Mouse (Mus musculus) naive thymus-derived CD4-positive, alpha-beta T cell, adult 2 months (primary cell): Measurements from ENCODE around the gene Gm28635.
A peak's percentile ranks its signal among the peaks of the same experiment; 100 is the strongest.
"Not testable (repeated sequence)": the region's sequence is repeated elsewhere in the genome, so short reads cannot be mapped to it uniquely, and the experiment has no call there.

Experiments
- DNase-seq: peaks from one replicate; pipeline ENCODE4 v3.0.0-alpha.2; 2011; ENCODE audit warnings: low read depth

Gm28635 gene

DNA sequence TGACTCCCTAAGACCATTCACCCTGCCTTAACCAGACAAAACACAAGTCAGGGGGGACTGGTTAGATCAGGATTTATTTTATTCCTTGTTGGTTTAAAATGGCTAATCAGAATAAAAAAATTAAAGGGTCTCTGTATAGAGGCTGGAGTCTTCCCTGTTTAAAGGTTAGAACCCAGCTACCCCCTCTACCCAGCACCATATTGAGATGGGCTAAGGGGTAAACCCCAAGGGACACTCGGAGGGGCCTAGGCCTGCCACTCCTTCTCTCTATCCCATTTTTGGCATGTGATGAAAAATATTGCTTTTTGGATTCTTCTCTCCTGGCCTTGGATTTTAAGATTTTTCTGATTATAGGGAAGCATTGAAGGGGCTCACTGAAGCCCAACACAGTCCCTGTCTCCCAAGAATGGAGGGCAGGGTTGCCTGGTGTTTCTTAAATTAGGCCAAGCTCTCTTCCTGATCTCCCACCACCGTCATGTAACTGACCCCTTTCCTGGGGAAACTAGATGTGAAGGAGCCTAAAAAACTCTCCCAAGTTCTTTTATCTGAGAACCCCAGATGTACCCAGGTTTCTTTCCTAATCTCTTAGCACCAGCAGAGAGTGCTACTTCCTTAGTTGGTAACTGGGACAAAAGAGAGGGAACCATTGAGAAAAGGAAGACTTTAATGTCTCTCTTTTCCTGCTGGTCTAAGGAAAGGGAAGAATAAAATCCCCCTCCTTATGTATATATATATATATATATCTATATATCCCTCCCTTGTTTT is 10.4 kb upstream of the Gm28635 start:
- DNase-seq, result no peak

DNA sequence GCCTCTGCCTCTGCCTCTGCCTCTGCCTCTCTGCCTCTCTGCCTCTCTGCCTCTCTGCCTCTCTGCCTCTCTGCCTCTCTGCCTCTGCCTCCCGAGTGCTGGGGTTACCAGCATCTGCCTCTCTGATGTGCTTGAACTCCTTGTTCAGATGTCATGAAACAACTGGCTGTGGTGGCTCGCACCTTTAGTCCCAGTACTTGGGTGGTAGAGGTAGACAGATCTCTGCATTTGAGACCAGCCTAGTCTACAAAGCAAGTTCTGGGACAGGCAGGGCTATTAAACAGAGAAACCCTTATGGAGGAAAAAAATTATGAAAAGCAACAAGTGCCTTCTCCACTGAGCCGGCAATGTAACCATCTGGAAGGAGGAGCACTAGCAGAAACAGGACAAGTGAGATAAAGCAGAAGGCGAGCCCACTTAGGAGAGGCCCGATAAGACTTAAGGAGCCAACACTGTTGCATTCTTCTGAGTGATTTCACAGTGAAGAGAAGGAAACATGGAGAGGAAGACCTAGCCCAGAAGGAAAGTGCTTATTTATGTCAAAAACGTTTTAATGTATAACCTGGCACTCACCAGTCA is 4.9 kb upstream of the Gm28635 start:
- DNase-seq, result no peak

DNA sequence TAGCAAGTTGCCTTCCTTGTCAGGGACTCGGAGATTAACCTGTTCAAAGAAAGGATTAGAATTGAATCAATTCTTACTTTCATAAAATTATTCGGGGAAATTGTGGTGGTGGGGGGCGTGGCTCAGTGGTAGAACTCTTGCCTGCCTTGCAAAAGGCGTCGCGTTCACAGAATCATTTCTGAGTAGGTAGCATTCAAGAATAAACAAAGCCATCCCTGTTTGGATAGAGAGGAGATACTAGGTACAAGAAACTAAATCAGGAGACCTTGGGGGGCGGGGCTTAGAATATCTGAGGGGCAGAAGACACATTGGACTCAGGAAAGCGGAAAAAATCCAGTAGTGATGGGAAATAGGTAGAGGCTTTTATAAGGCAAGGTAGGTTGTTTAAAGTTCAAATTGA is 1.2 kb upstream of the Gm28635 start, which contains the start of gene Tmx2:
Gene Tmx2 (minus strand): TSS at position 125 of the 400 bp plus-strand sequence.
- DNase-seq, result peak; percentile 20

DNA sequence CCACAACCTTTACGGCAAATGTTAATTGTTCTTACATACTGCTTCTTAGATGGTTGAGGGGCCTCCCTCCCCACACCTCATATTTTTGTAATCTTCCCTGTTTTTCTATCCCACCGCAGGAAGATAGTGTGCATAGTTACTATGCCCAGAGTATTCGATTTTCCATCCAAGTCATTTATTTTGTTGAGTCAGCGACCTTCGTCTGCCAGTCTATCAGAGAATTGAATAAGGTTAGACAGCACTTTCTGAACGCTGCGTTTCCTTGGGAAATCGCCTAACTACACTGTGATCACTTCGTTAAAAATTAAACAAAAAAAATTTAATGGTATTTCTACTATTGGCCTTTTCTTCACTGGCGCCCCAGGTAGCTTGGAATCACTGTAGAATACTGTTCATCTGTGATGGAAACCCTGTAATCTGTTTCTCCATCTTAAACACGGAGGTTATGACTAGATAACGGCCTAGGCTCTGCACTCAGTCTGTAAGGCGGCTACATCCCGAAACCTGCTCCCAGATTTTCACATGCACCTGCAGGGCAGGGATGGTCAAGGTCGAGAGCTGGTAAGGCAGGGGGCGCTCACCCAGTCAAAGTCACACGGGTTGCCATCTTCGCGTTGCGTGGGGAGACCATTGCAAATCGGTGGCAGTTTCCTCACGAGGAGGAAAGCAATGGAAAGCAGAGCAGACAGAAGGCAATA is 422 bp downstream of the Gm28635 start:
- DNase-seq, result peak; percentile 57

DNA sequence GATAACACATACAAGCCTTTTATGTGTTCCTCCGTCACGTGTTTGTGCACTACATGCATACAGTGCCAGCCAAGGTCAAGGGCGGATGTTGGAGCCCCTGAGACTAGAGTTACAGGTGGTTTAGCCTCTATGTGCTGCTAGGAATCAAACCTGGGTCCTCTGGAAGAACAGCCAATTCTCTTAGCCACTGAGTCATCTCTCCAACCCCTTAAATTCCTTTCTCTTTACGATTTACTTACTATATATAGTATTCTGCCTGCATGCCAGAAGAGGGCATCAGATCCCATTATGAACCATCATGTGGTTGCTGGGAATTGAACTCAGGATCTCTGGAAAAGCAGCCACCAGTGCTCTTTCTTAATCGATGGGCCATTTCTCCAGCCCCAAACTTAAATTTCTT is 6.3 kb downstream of the Gm28635 start:
- not testable (repeated sequence) for DNase-seq

DNA sequence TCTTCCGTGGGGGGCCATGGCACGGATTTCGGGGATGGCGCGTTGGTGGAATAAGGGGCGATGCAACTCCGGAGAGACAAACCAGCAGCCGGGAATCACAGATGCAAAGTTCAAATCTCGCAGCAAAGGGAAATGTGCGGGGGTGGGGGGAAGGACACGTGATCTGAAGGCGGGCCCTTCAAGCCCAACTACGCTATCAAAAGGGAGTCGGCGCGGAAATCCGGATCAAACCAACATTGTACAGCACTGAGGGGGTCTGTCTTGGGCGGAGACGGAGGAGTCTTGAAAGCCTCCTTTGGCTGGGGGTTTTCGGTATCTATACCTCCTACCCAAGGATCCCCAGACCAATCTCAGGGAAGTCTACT is 7.3 kb downstream of the Gm28635 start, which contains the start of gene Selenoh:
Gene Selenoh (minus strand): TSS at position 202 of the 365 bp plus-strand sequence.
- peak; percentile 91 for DNase-seq

DNA sequence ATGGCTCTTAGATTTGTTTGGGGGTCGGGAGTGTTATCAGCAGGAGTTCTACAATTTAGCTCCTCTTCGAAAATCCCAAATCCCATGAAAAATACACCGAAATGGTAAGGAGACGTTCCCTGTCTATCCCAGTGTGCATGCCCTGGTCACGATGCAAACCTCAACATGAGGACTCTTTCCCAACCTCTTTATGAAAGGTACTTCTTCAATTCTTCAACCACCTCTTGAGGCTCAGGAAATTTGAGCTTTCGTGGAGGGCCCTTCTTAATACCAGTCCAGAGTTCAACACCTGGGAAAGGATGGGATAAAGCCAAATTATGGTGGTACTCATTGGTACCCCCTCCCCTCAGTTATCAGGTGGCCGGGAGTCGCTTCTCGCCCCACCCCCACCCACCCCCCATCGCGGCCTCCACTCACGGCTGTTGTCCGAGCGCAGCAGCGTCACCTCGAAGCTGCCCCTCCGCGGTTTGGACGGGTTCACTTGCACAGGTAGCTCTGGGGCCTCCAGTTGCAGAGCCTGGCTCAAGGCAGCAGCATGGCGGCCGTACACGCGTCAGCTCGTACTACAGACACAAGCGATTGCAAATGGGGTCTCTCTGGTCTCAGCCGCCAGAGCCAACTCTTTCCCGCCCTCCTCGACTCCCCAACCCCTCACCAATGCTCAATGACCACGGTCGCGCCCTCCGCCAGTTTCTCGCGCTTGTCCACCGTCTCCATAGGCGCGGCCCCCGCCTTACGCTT is 7.8 kb downstream of the Gm28635 start:
- DNase-seq, result no peak

DNA sequence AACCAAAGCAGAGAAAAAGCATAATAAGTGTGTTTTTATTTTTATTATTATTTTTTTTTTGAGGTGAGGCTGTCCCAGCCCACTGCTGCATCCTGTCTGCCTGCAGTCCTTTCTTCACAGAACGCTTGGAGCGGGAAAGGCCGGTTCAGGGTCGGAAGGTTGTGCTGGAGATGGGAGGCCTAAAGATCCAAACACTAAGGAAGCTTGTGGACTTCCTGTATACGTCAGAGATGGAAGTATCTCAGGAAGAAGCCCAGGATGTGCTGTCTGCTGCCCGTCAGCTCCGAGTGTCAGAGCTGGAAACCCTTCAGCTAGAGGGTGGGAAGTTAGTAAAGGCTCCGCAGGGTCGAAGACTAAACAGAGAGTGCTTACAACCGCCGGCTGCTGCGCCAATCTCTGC is 11.8 kb downstream of the Gm28635 start:
- no peak for DNase-seq

DNA sequence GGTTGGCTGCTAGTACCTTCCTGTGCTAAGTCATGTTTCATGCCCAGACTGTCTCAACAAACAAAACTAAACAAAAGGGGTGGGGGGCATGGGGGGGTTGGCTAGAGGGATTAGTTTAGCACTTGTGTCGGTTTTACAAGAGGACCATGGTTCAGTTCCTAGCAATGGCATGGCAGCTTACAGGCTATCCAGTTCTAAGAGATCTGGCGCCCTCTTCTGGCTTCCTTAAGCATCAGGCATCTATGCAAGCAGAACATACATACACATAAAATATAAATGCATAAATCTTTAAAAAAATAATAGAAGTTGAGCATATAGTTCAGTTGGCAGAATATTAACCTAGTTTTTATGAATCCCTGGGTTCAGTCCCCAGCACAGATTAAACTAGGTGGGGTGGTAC is 15.0 kb downstream of the Gm28635 start:
- DNase-seq, result peak; percentile 74

DNA sequence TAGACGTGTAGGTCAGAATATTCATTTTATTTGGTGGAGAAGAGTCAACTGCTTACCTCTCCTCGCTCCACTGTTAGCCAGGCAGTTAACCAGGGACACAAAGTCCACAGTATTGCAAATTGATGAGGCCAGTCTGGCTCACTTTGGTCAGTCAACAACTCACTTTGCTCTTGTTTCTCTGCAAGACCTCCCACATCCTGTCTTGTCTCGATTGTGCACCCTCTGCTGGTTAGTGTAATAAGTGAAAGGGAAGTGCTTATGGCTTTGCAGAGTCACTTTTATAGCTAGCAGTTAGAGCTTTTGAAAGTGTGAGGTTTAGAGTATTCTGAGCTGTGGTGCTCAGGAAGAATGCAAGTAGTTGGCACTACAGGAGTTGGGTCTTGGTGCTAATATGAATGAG is 17.6 kb downstream of the Gm28635 start:
- peak; percentile 81 for DNase-seq

DNA sequence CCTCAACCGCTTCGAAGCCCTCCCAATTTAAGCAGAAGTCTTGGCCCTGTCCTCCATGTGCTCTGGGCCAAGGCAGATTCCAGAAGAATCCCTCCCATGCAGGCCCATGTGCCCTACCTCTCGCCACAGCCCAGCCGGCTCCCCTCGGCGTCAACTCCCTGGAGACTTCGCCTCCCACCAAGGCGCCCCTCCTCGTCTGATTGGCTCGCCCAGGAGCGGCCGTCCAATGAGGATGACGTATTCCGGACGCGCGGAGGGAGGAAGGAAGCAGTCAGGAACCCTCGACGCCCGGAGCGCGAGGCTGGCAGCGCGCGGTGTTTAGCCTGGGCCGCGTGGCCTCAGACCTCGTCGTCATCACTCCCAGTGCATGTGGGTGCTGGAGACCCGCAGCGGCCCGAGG is 19.0 kb downstream of the Gm28635 start, which contains the start of gene Btbd18:
Gene Btbd18 (plus strand): TSS at position 274 of the 400 bp plus-strand sequence.
- DNase-seq, result no peak

DNA sequence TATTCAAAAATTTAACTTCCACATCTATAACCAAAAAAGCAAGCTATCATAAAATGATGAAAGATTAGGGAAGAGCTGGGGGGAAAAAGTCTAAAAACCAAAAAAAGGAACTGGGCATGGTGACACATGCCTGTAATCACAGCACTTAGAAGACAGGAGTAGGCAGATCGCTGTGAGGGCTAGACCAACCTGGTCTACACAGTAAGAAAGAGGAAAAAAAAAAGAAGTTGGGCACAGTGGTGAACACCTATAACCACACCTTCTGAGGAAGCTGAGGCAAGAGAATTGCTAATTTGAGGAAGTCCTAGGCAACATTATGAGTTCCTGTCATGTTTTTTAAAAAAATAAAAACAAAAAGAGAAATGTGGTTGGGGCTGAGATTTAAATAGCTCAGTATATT is 22.0 kb downstream of the Gm28635 start:
- no peak for DNase-seq

DNA sequence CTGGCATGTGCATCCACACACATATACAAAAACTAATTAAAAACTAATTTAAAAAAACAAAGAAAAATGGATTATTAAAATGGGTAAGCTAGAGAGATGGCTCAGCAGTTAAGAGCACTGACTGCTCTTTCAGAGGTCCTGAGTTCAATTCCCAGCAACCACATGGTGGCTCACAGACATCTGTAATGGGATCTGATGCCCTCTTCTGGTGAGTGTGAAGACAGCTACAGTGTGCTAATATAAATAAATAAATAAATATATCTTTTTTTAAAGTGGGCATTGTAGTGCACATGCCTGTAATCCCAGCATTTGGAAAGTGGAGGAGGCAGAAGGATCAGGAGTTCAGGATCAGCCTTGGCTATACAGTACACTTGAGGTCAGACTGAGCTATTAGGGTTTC is 24.5 kb downstream of the Gm28635 start:
- DNase-seq, result no peak

DNA sequence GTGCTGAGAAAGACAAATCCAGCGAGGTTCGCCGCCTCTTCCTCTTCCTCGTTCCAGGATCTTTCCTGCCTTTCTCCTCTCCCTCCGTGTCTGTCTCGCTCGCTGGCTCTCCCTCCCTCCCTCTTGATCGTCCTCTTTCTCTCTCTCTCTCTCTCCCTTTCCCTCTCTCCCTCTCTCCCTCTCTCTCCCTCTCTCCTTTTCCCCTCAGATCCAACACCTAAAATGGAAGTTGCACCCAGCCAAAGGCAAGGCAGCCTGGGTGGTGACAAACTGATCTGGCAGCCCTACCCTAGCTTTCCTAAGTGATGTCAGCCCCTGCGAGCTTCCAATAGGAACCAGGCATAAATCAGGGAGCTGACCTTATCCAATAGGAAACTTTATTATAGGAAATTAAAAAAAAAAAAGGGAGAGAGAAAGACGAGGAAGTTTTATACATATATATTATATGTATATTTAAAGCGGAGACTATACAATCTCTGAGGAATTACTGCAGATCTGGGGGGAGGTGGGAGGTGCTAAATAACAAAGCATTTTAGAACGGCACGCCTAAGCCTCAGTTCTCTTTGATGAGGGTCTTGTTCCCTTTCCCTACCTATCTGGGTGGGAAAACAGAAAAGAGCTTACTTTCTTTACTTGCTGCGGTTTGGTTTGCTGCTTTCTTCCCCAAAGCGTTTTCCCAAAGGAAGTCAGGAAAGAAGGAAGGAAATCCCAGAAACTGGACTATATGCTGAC is 27.2 kb downstream of the Gm28635 start, which contains the start of gene Ctnnd1:
Gene Ctnnd1 (minus strand): TSS at position 302 of the 732 bp plus-strand sequence.
- no peak for DNase-seq

DNA sequence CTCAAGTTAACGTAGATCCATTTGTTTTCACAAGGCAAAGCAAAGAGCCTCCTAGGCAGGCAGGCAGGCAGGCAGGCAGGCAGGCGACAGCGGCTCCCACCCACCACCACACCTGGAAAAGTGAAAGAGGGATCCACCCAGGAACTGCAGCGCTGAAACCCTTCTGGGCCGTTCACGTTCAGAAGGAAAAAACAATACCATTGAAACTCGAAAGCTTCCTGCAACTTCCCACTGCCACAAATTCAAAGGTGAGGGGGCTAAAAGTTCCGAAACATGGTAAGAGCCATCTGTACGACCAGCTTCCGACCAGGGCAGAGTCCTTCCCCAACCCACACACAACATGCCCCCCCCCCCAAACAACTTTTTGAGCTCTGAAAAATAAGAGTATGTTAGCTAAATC is 28.2 kb downstream of the Gm28635 start:
- no peak for DNase-seq

DNA sequence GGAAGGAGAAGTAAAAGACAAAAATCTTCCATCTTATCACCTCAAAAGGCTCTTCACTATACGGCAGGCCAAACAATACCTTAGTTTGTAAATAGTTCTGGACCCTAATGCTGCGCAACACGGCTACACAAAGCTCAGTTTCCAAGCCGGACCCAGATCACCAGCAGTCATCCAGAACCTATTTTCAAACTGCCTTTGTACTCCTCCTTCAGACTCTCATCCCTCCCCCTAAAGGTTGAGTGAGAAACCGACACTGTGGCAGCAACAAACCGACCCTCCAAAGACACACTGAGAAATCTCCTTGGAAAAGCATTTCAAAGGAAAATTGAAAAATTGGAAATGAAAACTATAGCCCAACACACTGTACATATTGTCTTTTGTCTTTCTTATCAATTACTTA is 29.5 kb downstream of the Gm28635 start:
- no peak for DNase-seq

DNA sequence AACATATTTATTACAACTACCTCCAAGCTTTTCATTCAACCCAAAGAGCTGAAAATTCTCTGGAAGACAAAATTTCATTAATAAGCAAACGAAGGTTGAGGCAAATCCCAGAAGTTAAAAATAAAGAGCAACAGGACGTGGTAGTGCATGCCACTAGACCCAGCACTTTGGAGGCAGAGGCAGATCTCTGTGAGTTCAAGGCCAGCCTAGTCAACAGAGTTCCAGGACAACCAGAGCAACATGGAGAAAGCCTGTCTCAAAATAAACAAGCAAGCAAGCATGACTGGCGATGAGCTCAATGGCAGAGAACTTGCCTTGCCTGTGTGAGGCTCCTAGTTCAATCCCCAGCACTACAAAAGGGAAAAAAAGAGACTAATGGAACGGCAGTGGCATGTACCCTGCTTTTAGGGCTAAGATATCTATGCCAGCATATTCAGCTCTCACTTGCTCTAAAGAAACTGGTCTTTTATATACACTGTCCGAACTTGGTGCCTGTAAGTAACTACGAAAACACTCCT is 30.7 kb downstream of the Gm28635 start:
- no peak for DNase-seq

DNA sequence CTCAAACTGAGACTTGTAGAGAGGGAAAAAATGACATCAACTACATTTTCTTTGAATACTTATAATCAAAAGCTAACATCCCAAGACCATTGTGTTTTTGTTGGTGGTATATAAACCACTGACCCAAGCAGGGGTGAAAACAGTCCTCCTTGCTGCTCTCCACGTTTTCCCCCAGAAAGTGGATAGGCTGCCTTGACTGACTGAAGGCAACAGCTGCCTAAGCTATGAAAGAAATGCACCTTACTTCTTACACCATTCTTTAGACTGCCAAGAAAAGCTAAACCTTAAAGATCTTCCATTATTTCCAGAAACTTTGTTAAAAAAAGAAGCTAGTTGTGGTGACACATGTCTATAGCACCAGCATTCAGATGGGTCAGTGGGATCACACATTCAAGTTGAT is 31.7 kb downstream of the Gm28635 start:
- no peak for DNase-seq

DNA sequence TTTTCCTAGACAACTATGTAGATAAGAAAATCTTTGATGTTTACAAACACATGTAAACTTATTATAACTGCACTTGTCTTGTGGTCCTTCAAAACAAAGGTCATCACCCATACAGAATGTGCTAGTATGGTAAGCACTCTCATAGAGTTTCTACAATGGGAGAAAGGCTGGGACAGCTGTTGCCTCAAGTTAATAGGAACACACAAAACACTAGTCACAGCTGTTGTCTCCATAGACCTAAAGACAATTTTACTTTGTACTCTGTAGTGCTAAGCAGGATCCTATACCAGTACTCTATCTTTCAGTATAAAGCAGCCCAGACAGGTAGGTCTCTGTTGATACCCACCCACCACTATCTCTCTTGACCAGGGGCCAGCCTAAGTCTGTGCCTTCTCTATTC is 37.0 kb downstream of the Gm28635 start:
- no peak for DNase-seq

DNA sequence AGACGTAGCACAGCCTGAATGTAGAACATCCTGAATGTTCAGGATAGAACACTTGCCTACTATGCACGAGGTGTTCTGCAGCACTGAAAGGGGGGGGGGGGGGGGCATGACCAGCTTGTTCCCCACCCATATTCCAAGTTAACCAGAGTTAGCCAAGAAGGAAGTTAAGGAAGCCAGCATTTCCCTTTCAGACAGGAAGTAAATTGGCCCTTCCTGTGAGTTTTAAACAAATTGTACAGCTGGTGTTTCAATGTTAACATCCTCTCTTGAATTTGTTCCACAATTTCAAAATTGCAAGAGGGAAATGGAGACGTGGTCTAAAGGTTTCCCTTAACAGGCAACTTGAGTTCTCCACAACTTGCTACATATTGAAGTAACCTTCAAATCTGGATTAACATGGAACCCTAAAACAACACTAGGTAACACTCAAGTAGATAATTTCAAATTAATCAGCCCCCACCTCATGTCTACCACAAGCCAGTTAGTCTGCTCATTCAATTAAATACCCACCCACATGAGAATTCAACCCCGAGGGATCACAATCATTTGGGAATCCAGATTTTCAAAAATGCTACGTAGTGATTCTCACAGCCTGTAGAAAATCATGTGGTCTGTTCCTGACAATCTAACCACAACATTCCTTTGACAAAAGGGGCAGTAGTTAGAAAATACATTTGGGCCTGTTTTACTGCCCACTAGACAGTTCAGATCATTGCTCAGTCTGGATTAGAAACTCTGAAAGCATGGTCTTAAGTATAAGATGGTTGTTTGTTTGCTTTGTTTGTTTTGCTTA is 39.2 kb downstream of the Gm28635 start:
- DNase-seq, result no peak
